Mouse (Mus musculus) embryonic facial prominence, embryonic 12.5 days (tissue): Measurements from ENCODE around the gene Tas2r123. TPM values are rescaled to one million over a fixed set of nuclear protein-coding genes. Genes with fewer than 3 reads are reported as not detected.

Experiments used
- ATAC-seq: fragments of 200-750 bp; cut with Nextera tagmentation; 2 replicates; pipeline ENCODE4 v1.8.0; 2017; ENCODE audit not compliant: insufficient number of reproducible peaks, insufficient read depth, low FRiP score, low TSS enrichment
- H3K27ac ChIP-seq: fragments of 300-500 bp; sonication (generic); 2 replicates; pipeline ENCODE4 v1.5.1; 2016; ENCODE audit warnings: mild to moderate bottlenecking
- H3K27me3 ChIP-seq: fragments of 300-500 bp; sonication (generic); 2 replicates; pipeline ENCODE4 v1.6.1; 2016; ENCODE audit warnings: mild to moderate bottlenecking, moderate library complexity
- H3K36me3 ChIP-seq: fragments of 300-500 bp; sonication (generic); 2 replicates; pipeline ENCODE4 v1.6.1; 2016; ENCODE audit warnings: mild to moderate bottlenecking
- H3K4me1 ChIP-seq: fragments of 300-500 bp; sonication (generic); 2 replicates; pipeline ENCODE4 v1.6.1; 2016
- H3K4me2 ChIP-seq: fragments of 300-500 bp; sonication (generic); replicated peaks from 2 replicates; pipeline ENCODE4 v1.6.1; 2016; ENCODE audit warnings: mild to moderate bottlenecking, moderate library complexity
- H3K4me3 ChIP-seq: fragments of 300-500 bp; sonication (generic); 2 replicates; pipeline ENCODE4 v1.5.1; 2016; ENCODE audit warnings: mild to moderate bottlenecking
- H3K9ac ChIP-seq: fragments of 300-500 bp; sonication (generic); 2 replicates; pipeline ENCODE4 v1.6.1; 2016; ENCODE audit warnings: mild to moderate bottlenecking, moderate library complexity
- H3K9me3 ChIP-seq: fragments of 300-500 bp; sonication (generic); 2 replicates; pipeline ENCODE4 v1.6.1; 2016; ENCODE audit warnings: mild to moderate bottlenecking, moderate library complexity
- WGBS: fragments of 180-500 bp; shearing (Covaris S2); methylation state at CpG from one replicate; pipeline ENCODE4 v1.1.7; 2016; 5-methylcytosine and 5-hydroxymethylcytosine counted together
- polyA plus RNA-seq: library from polyadenylated mRNA; unstranded; fragments of >200 nt; fragmentation: Nextera tagmentation; extraction: Ambion mirVana; gene quantifications from 2 replicates; pipeline ENCODE4 v1.2.1, GENCODE M21; 2016

Gene Tas2r123
- not detected in 2 replicates for polyA plus RNA-seq

GRCm38 (mm10) chr6:132846842-132847241 lies at the start of gene Tas2r123:
Gene Tas2r123, plus strand, starts transcription at chr6:132847142.
- Histone ChIP-seq H3K27ac (no peak within 1 kb of the TSS), H3K36me3 (no peaks in the 10 kb centered on the region), H3K9ac (no peak within 1 kb of the TSS), H3K4me3 (no peak within 1 kb of the TSS), H3K4me1 (no peaks in the 10 kb centered on the region), H3K27me3 (no peaks in the 10 kb centered on the region), H3K9me3 (no peaks in the 10 kb centered on the region), H3K4me2 (no peak within 1 kb of the TSS)
- no peak for ATAC-seq
- WGBS: 83% methylated on average over 1 of the region's 1 CpGs

- 92% methylated on average over 1 of the region's 1 CpGs for WGBS
- Histone ChIP-seq H3K4me3 (no peak within 1 kb of the TSS), H3K4me1 (no peaks in the 10 kb centered on the region), H3K36me3 (no peaks in the 10 kb centered on the region), H3K9ac (no peak within 1 kb of the TSS), H3K27me3 (no peaks in the 10 kb centered on the region), H3K27ac (no peak within 1 kb of the TSS), H3K9me3 (no peaks in the 10 kb centered on the region), H3K4me2 (no peak within 1 kb of the TSS)
- no peak for ATAC-seq
Measured at GRCm38 (mm10) chr6:132802518-132802917, 44.4 kb upstream of the Tas2r123 start, which contains the start of gene Tas2r117. Gene Tas2r117, plus strand, starts transcription at chr6:132802818.

DNA sequence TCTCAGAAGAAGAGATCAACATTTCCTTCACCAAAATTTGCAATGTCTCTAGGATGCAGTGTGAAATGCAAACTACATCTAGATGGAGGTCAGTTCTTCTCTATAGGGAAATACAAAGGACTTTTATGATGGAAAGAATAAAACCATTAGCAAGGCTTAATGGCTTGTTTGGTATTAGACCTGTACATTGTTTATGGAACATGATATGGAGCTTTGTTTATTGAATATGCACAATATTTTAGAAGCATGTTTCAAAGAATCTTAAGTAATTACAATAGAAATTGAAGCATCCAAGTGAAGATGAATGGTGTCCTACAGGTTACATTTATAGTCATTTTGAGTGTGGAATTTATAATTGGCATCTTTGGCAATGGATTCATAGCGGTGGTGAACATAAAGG lies 8.2 kb downstream of the Tas2r123 start, which contains the start of gene Tas2r116:
Gene Tas2r116, plus strand, starts transcription at position 301 of the 400 bp plus-strand sequence.
- Histone ChIP-seq H3K4me3 (no peak within 1 kb of the TSS), H3K9me3 (no peaks in the 10 kb centered on the region), H3K27ac (no peak within 1 kb of the TSS), H3K36me3 (no peaks in the 10 kb centered on the region), H3K9ac (no peak within 1 kb of the TSS), H3K27me3 (no peaks in the 10 kb centered on the region), H3K4me2 (no peak within 1 kb of the TSS), H3K4me1 (no peaks in the 10 kb centered on the region)
- no peak for ATAC-seq
- WGBS: 74% methylated on average over 1 of the region's 1 CpGs

- no peak within 1 kb of the TSS for H3K9ac ChIP-seq
- H3K4me2 ChIP-seq: no peak within 1 kb of the TSS
- ATAC-seq: no peak
- no peak within 1 kb of the TSS for H3K27ac ChIP-seq
- no peaks in the 10 kb centered on the region for H3K9me3 ChIP-seq
- no peaks in the 10 kb centered on the region for H3K27me3 ChIP-seq
- no peaks in the 10 kb centered on the region for H3K4me1 ChIP-seq
- no peak within 1 kb of the TSS for H3K4me3 ChIP-seq
- H3K36me3 ChIP-seq: no peaks in the 10 kb centered on the region
Measured at GRCm38 (mm10) chr6:132867708-132868107, 20.8 kb downstream of the Tas2r123 start, which contains the start of gene Tas2r110. Gene Tas2r110, plus strand, starts transcription at chr6:132868008.

DNA sequence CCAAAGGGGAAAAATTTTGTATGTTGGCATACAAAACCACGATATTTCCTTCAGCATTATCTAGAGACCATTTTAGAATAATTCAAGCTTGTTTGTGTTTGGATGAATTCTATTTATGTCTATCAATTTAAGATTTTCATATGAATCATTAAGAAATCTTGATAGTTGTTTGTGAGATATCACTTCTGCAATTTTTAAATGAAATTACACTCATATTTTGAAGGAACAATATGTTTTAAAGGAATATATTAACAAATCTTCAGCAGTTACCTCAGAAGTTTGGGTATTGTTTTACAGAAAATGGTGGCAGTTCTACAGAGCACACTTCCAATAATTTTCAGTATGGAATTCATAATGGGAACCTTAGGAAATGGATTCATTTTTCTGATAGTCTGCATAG lies 45.8 kb downstream of the Tas2r123 start, which contains the start of gene Tas2r113:
Gene Tas2r113, plus strand, starts transcription at position 301 of the 400 bp plus-strand sequence.
- Histone ChIP-seq H3K36me3 (no peaks in the 10 kb centered on the region), H3K27ac (no peak within 1 kb of the TSS), H3K4me2 (no peak within 1 kb of the TSS), H3K9me3 (no peaks in the 10 kb centered on the region), H3K4me3 (no peak within 1 kb of the TSS), H3K9ac (no peak within 1 kb of the TSS), H3K27me3 (no peaks in the 10 kb centered on the region), H3K4me1 (no peaks in the 10 kb centered on the region)
- no peak for ATAC-seq
- 70% methylated on average over 1 of the region's 1 CpGs for WGBS

Other genes with a start within 250 kb of the Tas2r123 start
- not detected in 2 replicates for gene A630073D07Rik, start 195.6 kb upstream of the Tas2r123 start, polyA plus RNA-seq
- gene Tas2r120, start 190.2 kb upstream of the Tas2r123 start, polyA plus RNA-seq: not detected in 2 replicates
- gene Tas2r121, start 146.1 kb upstream of the Tas2r123 start, polyA plus RNA-seq: not detected in 2 replicates
- not detected in 2 replicates for gene Tas2r122, start 135.2 kb upstream of the Tas2r123 start, polyA plus RNA-seq
- gene Tas2r115, start 109.1 kb upstream of the Tas2r123 start, polyA plus RNA-seq: not detected in 2 replicates
- not detected in 2 replicates for gene Tas2r124, start 92.4 kb upstream of the Tas2r123 start, polyA plus RNA-seq
- not detected in 2 replicates for gene Tas2r102, start 85.0 kb upstream of the Tas2r123 start, polyA plus RNA-seq
- gene Tas2r136, start 69.0 kb upstream of the Tas2r123 start, polyA plus RNA-seq: not detected in 2 replicates
- gene Tas2r117, start 44.3 kb upstream of the Tas2r123 start, polyA plus RNA-seq: not detected in 2 replicates
- gene Tas2r116, start 8.3 kb downstream of the Tas2r123 start, polyA plus RNA-seq: not detected in 2 replicates
- gene Tas2r110, start 20.9 kb downstream of the Tas2r123 start, polyA plus RNA-seq: not detected in 2 replicates
- gene Tas2r113, start 45.9 kb downstream of the Tas2r123 start, polyA plus RNA-seq: not detected in 2 replicates
- not detected in 2 replicates for gene Tas2r125, start 62.5 kb downstream of the Tas2r123 start, polyA plus RNA-seq
- not detected in 2 replicates for gene Tas2r129, start 104.0 kb downstream of the Tas2r123 start, polyA plus RNA-seq
- not detected in 2 replicates for gene Tas2r131, start 110.8 kb downstream of the Tas2r123 start, polyA plus RNA-seq
- not detected in 2 replicates for gene Tas2r109, start 133.8 kb downstream of the Tas2r123 start, polyA plus RNA-seq
- gene Tas2r103, start 190.0 kb downstream of the Tas2r123 start, polyA plus RNA-seq: not detected in 2 replicates
- gene Tas2r140, start 208.7 kb downstream of the Tas2r123 start, polyA plus RNA-seq: not detected in 2 replicates